Mouse (Mus musculus) Patski (cell line): ENCODE results near the gene Kctd10. TPM values are rescaled to one million over a fixed set of nuclear protein-coding genes. Genes with fewer than 3 reads are reported as not detected.

Source experiments
- ATAC-seq: fragments of 100-300 bp; one replicate; pipeline ENCODE4 v1.8.0; 2021
- CTCF ChIA-PET: fragments of 350-600 bp; sonication (Branson Sonifier 250); formaldehyde crosslinking; loops from one replicate; lab custom pipeline; 2022; ENCODE audit warnings: inconsistent platforms; lab: Charles Lee
- POLR2A ChIA-PET: fragments of 350-600 bp; sonication (Branson Sonifier 250); formaldehyde crosslinking; loops from one replicate; lab custom pipeline; 2022; ENCODE audit warnings: antibody characterized with exemption, inconsistent platforms; lab: Charles Lee
- DNase-seq: peaks from one replicate; pipeline ENCODE4 v3.0.0-alpha.2; 2011; ENCODE audit warnings: low read depth, low spot score
- H3K27me3 ChIP-seq: fragments of 371-371 bp; one replicate; pipeline ENCODE4 v1.5.1; 2021
- CTCF ChIP-seq: fragments of 100-300 bp; IDR thresholded peaks from one replicate; pipeline ENCODE4 v1.5.1; 2021
- in situ Hi-C: fragments of 300-500 bp; cut with MboI; formaldehyde crosslinking; loops from 3 replicates; pipeline ENCODE4 v1.11.1; 2018; ENCODE audit warnings: low pct_unique_long_range_greater_than_20kb, mixed read lengths
- polyA plus RNA-seq: library from polyadenylated mRNA; unstranded; gene quantifications from one replicate; pipeline ENCODE4 v1.2.3, GENCODE M21; 2021

Gene Kctd10
- polyA plus RNA-seq, 1 experiment from 2014 or later: 98.6 TPM

- CTCF ChIA-PET: interaction anchor here (0.7 to 1.3 kb wide), 4 partner anchors 16 to 44 kb away, joined by 3 read pairs; no protein-coding TSS in a partner anchor
- ATAC-seq: peak; percentile 65
- no peak for TF ChIP-seq CTCF
- DNase-seq: no peak
- POLR2A ChIA-PET: interaction anchor here (0.8 kb wide), 1 partner anchor 12 kb away, joined by 3 read pairs; no protein-coding TSS in a partner anchor
- in situ Hi-C loops: no loop called here
- no peaks in the 10 kb centered on the region for H3K27me3 ChIP-seq
Observed at GRCm38 (mm10) chr5:114413067-114413735, 32.9 kb upstream of the Kctd10 start.

- ChIA-PET CTCF (interaction anchor here (0.9 to 1.1 kb wide), 2 partner anchors 30 to 48 kb away, joined by 3 read pairs; no protein-coding TSS in a partner anchor), POLR2A (interaction anchor here (0.8 kb wide), 1 partner anchor 40 kb away, joined by 3 read pairs; no protein-coding TSS in a partner anchor)
- no peaks in the 10 kb centered on the region for H3K27me3 ChIP-seq
- TF ChIP-seq CTCF: no peak
- DNase-seq: no peak
- in situ Hi-C loops: no loop called here
- peak; percentile 60 for ATAC-seq
Observed at GRCm38 (mm10) chr5:114412361-114412998, 32.2 kb upstream of the Kctd10 start.

- no peaks in the 10 kb centered on the region for H3K27me3 ChIP-seq
- POLR2A ChIA-PET: no interaction called here
- ATAC-seq: no peak
- CTCF ChIA-PET: interaction anchor here (1.1 kb wide), 1 partner anchor 32 kb away, joined by 3 read pairs; no protein-coding TSS in a partner anchor
- no peak for TF ChIP-seq CTCF
- in situ Hi-C loops: no loop called here
- DNase-seq: no peak
Observed at GRCm38 (mm10) chr5:114410429-114410828, 30.1 kb upstream of the Kctd10 start.

- ChIA-PET CTCF (interaction anchor here (1.9 kb wide), 1 partner anchor 9 kb away, joined by 6 read pairs; no protein-coding TSS in a partner anchor), POLR2A (interaction anchor here (1.3 to 2.7 kb wide), 2 partner anchors 9 to 14 kb away, joined by 3 to 9 read pairs; no protein-coding TSS in a partner anchor)
- no peaks in the 10 kb centered on the region for H3K27me3 ChIP-seq
- DNase-seq: no peak
- in situ Hi-C loops: no loop called here
- no peak for TF ChIP-seq CTCF
- ATAC-seq: no peak
Observed at GRCm38 (mm10) chr5:114408846-114409245, 28.5 kb upstream of the Kctd10 start.

- POLR2A ChIA-PET: interaction anchor here (0.9 to 2.7 kb wide), 4 partner anchors 10 to 26 kb away, joined by 3 to 9 read pairs (median 4); no protein-coding TSS in a partner anchor
- TF ChIP-seq CTCF: no peak
- peak; percentile 29 for ATAC-seq
- H3K27me3 ChIP-seq: no peaks in the 10 kb centered on the region
- DNase-seq: no peak
- CTCF ChIA-PET: interaction anchor here (0.8 to 2.5 kb wide), 5 partner anchors 10 to 37 kb away, joined by 3 to 10 read pairs (median 4); no protein-coding TSS in a partner anchor
- in situ Hi-C loops: no loop called here
Observed at GRCm38 (mm10) chr5:114407810-114408209, 27.5 kb upstream of the Kctd10 start.

GRCm38 (mm10) chr5:114407269-114407668 lies 27.0 kb upstream of the Kctd10 start:
- DNase-seq (no peak), ATAC-seq (peak; percentile 22)
- POLR2A ChIA-PET: interaction anchor here (0.9 to 2.7 kb wide), 4 partner anchors 11 to 28 kb away, joined by 3 to 9 read pairs (median 4); no protein-coding TSS in a partner anchor
- no peak for TF ChIP-seq CTCF
- no peaks in the 10 kb centered on the region for H3K27me3 ChIP-seq
- in situ Hi-C loops: no loop called here
- CTCF ChIA-PET: interaction anchor here (1.0 to 2.5 kb wide), 5 partner anchors 11 to 37 kb away, joined by 3 to 10 read pairs (median 6); no protein-coding TSS in a partner anchor

- no peak for TF ChIP-seq CTCF
- ATAC-seq (peak; percentile 22), DNase-seq (no peak)
- CTCF ChIA-PET: interaction anchor here (1.3 to 2.5 kb wide), 4 partner anchors 10 to 36 kb away, joined by 3 to 10 read pairs (median 6); no protein-coding TSS in a partner anchor
- POLR2A ChIA-PET: interaction anchor here (1.2 to 2.7 kb wide), 3 partner anchors 11 to 34 kb away, joined by 3 to 9 read pairs (median 4); no protein-coding TSS in a partner anchor
- in situ Hi-C loops: no loop called here
- H3K27me3 ChIP-seq: no peaks in the 10 kb centered on the region
Observed at GRCm38 (mm10) chr5:114406592-114406991, 26.3 kb upstream of the Kctd10 start.

GRCm38 (mm10) chr5:114393169-114393568 lies 12.9 kb upstream of the Kctd10 start:
- DNase-seq (no peak), ATAC-seq (peak; percentile 51)
- in situ Hi-C loops: no loop called here
- TF ChIP-seq CTCF: no peak
- ChIA-PET CTCF (interaction anchor here (1.5 to 2.7 kb wide), 2 partner anchors 10 to 11 kb away, joined by 3 to 11 read pairs; no protein-coding TSS in a partner anchor), POLR2A (interaction anchor here (0.6 to 1.0 kb wide), 3 partner anchors 12 to 15 kb away, joined by 3 to 4 read pairs (median 3); no protein-coding TSS in a partner anchor)
- H3K27me3 ChIP-seq: no peaks in the 10 kb centered on the region

- H3K27me3 ChIP-seq: no peaks in the 10 kb centered on the region
- ChIA-PET POLR2A (interaction anchor here (0.9 to 2.0 kb wide), 2 partner anchors 10 to 11 kb away, joined by 3 to 7 read pairs; no protein-coding TSS in a partner anchor), CTCF (interaction anchor here (1.4 to 1.7 kb wide), 2 partner anchors 22 to 69 kb away, joined by 4 to 8 read pairs; no protein-coding TSS in a partner anchor)
- DNase-seq (no peak), ATAC-seq (no peak)
- no peak for TF ChIP-seq CTCF
- in situ Hi-C loops: no loop called here
Observed at GRCm38 (mm10) chr5:114384448-114384847, 4.1 kb upstream of the Kctd10 start.
